Mouse (Mus musculus) thymus, adult 2 months (tissue): ENCODE data around the gene Adamts9.

Source experiments
- CTCF ChIP-seq: fragments of 200-500 bp; IDR thresholded peaks from 2 replicates; pipeline ENCODE4 v1.5.1; 2012; ENCODE audit warnings: mild to moderate bottlenecking, control low read depth, low read length, moderate library complexity, borderline replicate concordance; ENCODE audit not compliant: control insufficient read depth, poor library complexity, insufficient read depth; ENCODE audit errors: extremely low read depth
- POLR2A ChIP-seq: fragments of 200-500 bp; IDR thresholded peaks from 2 replicates; pipeline ENCODE4 v1.6.1; 2012; ENCODE audit warnings: mild to moderate bottlenecking, low read length, control low read depth, moderate library complexity; ENCODE audit not compliant: control insufficient read depth, poor library complexity, insufficient read depth; ENCODE audit errors: extremely low read depth

DNA sequence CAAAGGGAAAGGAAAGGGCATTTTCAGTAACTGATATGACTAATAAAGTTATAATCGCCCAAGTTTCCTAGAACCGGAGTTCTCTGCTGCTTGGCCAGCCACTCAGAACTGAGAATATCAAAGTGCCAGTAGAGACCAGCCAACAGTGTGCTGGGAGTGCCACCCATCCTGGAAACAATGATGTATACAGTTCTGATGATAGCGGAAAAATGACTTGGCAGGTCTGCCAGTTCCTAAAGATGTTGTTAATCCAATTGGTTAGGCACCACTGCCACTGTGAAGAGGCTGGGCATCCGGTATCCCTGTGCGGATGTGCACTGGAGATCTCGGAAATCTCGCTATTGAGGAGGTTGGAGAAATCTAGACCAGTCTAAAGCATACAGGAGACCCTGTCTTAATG lies 1.4 kb upstream of the Adamts9 start:
- no peak for TF ChIP-seq POLR2A
- TF ChIP-seq CTCF: no peak
